Mouse (Mus musculus): Measurements from ENCODE around the gene Cpeb4. TPM values are rescaled to one million over a fixed set of nuclear protein-coding genes. Genes with fewer than 3 reads are reported as not detected.

Cpeb4 gene
- polyA plus RNA-seq, 1 experiment = 19.9 TPM

DNA sequence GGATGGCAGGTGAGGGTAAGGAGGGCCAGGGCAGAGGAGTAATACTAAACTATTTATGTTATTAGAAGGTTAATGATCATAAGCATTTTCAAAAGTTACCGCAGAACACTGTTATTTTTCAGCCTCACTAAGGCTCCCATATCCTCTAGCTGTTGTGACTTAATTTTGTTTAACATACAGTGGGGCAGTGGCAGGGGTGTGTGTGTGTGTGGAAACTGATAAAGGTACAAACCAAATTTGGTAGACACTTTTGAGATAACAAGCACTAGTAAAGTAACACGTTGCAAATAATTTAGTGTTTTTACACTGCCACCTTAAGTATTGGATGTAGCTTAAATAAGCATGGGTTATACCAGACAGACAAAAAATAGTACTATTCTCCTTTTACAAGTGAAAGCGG lies 24.9 kb downstream of the Cpeb4 start:
- DNase-seq (ENCODE audit: low spot score) = no peak

DNA sequence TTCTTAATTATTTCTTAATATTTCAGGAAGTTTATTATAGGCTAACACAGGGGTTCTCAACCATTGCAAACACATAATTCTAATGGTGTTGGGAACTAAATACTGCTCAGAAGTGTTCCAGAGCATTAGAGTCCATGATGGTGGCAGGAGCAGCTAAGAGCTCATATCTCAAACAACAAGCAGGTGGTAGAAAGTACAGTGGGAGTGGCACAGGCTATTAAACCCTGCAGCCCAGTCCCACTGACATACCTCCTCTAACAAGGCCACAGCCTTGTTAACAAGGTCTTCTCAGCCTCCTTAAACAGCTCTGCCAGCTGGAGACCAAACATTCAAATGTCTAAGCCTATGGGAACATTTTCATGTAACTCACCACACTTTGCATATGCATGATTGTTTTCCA lies 27.2 kb downstream of the Cpeb4 start:
- no peak for DNase-seq (ENCODE audit: low spot score)

DNA sequence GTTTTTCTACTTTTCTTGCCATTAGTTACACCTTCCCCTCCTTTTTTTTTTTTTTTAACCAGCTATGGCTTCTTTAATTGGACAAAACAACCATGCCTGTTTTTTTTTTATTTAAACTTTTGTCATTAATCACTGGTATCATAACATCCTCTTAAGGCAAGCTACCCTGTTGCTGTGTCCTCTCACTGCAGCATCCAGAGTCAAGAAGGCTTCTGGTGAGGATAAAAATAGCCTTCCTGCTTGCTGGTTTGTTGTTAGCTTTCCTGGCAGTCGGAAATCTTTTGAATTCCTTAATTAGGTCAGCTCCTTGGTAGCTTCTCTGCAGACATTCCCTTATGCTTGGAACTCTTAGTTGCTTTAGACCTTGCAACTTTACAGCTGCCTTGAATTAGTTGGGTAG lies 28.7 kb downstream of the Cpeb4 start:
- DNase-seq (ENCODE audit: low spot score) = no peak

DNA sequence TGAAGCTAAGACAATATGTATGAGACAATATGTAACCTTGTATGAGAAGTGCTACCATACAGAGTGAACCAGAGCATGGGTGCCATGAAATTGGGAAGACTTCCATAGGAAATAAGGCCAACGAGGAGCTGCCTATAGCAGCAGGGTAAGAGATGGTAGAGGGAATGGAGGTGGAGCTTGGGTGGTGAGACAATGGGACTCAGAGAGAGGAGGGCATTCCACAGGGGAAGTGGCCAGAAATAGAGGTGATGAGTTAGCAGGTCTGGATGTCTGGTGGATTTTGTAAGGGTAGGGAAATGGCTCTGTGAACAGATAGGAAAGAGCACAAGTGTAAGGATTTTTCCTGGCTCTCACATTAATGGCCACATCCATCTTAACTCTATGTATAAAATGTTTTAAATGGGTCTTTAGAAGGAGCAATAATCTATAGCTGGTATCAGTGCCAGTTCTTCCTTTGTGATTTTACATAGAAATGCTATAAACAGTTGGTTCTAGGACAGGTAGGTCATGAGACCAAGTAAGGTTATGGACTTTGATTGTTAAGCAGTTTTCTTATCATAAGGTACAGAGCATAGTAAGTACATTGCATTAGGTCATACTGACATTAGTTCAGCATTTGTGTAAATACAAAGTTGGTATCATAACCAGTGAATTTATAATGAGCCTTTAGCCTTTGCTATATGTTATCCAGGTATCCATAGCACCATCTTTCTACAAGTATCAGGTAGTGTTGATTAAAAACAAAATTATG lies 30.4 kb downstream of the Cpeb4 start:
- DNase-seq (ENCODE audit: low spot score) = no peak

- no peak for DNase-seq (ENCODE audit: low spot score)
Measured at GRCm38 (mm10) chr11:31906499-31906898, 34.5 kb downstream of the Cpeb4 start.

DNA sequence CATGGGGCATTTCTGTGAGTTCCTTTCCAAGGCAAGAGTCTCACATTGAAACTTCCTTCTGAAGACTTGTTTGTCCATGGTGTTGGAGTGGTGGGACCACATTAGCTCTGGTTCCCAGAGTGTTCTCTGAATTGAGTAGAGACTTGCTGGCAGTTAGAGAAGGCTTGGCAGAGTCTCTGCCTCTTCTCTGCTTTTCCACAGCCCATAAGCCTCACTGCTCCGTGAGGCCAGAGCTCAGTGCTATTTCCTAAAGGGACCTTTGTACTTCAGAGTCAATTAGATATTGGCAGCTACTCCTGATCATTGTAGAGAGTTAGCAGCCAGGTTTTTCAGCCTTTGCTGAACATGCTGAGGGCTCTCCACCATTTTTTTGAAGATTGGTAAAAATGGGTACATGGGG lies 35.6 kb downstream of the Cpeb4 start:
- no peak for DNase-seq (ENCODE audit: low spot score)

DNA sequence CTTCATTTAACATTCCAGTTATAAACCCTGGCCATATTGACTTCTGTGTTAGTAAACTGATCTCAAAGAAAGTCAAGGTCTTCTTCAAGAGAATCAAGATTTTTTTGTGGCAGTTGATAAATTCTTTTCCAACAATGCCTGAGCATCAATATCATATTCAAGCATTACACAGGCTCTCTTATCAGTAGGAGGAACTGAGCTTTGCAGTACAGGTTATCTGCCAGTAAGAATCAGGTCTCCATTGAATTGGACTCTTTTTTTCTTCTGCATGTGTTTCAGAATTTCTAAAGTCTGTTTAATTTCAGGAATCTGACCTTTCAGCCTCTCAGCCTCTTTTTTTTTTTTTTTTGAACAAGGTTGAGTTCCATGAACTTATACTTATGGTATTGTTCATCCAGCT lies 40.9 kb downstream of the Cpeb4 start:
- DNase-seq (ENCODE audit: low spot score) = no peak

- DNase-seq (ENCODE audit: low spot score) = no peak
Measured at GRCm38 (mm10) chr11:31917769-31918168, 45.8 kb downstream of the Cpeb4 start.

GRCm38 (mm10) chr11:31930051-31930450 lies 58.0 kb downstream of the Cpeb4 start:
- DNase-seq (ENCODE audit: low spot score) = no peak

DNA sequence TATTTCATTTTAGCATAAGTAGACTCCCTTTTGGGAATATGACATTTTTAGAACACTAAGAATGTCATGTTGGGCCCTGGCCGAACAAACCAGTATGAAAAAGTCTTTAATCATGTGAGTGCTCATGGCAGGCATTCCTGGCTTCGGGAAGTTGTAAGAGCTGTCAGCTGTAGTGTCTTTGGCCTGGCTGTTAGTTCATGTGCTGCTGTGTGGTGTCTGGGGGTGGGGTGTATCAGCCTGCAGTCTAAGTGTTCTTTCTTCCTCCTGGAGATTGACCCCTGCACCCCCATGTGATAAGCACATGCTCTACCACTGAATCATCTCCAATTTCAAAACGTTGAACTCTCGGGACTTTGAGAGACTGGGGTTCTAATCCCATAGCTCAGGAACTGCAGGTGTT lies 63.6 kb downstream of the Cpeb4 start:
- no peak for DNase-seq (ENCODE audit: low spot score)

GRCm38 (mm10) chr11:31936910-31937525 lies 65.0 kb downstream of the Cpeb4 start:
- DNase-seq (ENCODE audit: low spot score) = no peak

- DNase-seq (ENCODE audit: low spot score) = no peak
Measured at GRCm38 (mm10) chr11:31940898-31941639, 69.1 kb downstream of the Cpeb4 start.

- DNase-seq (ENCODE audit: low spot score) = no peak
Measured at GRCm38 (mm10) chr11:31941640-31942638, 69.9 kb downstream of the Cpeb4 start.

DNA sequence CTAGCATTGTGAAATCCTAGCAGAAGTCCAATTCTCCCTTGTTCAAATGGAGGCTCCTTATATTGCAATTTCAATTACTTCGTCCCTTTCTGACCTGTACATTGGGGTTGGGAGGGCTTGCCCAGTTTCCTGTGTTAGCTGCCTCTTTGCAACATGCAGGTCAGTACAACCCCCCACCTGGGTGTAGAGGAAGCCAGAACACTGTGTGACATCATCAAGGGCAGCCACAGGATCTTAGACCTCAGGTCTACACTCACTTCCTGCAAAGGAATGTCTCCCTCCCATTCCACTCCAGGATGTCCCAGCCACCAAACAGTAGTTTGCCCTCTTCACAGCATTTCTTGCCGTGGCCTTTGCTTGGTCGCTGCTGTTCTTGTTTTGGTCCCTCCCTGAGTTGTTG lies 73.5 kb downstream of the Cpeb4 start:
- DNase-seq (ENCODE audit: low spot score) = no peak

DNA sequence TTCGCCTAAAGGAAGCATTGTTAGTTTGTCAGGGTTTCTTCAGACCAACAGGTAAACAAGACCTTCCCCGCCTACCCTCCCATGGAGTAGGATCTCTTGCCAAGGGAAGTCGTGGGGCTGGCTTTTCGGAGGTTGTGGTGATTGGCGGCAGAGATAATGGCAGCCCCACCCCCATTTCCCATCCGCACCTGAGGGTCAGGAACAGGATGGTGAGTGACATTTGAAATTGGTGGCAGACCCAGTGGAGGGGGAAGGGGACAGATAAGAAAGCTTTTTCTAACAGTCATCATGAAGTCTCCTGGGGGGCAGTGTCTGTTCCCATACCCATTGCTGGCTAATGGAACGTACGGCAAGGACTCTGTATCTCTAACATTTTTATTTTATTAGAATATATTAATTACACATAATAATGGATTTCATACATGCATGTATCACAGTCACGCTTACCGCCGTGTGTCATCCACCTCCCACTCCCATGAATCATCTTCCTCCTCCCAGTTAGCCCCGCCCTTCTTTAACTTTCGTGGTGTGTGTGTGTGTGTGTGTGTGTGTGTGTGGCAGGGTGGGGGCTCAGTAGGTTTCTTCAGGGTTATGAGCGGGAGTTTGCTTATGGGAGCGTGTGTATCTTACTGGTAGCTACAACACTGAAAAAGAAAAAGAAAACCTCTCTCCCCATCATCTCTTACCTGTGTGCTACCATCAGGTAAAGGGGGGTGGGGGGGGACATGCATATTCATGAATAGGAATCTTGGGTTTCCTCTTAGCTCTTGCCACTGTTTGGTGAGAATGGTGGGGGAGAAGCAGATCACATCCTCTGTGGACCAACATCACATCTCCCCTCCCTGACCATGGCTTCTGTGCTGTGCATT lies 76.7 kb downstream of the Cpeb4 start:
- no peak for DNase-seq (ENCODE audit: low spot score)

- DNase-seq (ENCODE audit: low spot score) = no peak
Measured at GRCm38 (mm10) chr11:31949331-31949785, 77.3 kb downstream of the Cpeb4 start.

- DNase-seq (ENCODE audit: low spot score) = no peak
Measured at GRCm38 (mm10) chr11:31960071-31960470, 88.1 kb downstream of the Cpeb4 start.

GRCm38 (mm10) chr11:31963993-31964392 lies 92.0 kb downstream of the Cpeb4 start:
- DNase-seq (ENCODE audit: low spot score) = no peak

DNA sequence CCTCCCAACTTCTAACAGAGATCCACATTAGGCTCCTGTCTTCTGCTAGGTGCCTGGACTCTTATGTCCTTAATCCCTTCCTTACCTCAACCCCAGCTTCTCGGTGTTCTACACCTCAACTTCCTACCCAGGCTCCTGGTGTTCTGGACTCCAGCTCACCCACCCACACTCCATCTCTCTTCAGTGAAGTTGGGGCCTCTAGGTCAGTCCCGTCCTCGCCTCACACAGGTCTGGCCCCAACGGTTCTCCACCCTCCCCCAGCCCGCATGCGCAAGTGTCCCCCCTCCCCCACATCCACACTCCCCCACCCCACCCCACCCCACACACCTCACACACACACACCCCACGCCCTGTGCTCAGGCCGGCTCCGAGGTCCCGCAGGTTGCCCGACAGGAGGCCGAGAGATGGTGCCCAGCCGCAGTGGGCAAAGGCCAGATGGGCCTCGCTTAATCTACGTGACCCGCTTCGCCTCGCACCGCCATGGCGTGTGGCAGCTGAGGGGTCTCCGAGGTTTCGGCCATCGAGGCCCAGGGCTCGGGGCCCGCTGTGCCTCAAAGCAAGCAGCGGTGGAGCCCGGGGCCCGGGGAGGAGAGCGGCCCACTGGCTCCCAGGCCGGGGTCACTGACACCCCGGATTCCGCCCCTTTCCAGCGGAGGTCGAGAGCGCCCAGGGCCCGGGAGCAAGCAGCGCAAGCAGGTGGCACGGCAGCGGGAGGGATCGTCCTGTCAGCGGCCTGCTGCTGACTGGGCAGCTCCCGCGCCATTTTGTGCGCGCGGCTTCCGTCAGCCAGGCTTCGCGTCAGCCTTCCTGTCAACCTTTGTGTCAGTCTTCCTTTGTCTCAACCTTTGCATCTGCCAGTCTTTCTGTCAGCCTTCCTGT lies 93.5 kb downstream of the Cpeb4 start, which contains the start of gene 4930524B15Rik:
TSS of gene 4930524B15Rik (plus strand) at position 337 of the 879 bp plus-strand sequence.
- DNase-seq (ENCODE audit: low spot score) = no peak
